Mouse (Mus musculus) neural tube, embryonic 12.5 days (tissue): ENCODE measurements around the gene Mfrp. TPM values are rescaled to one million over a fixed set of nuclear protein-coding genes. Genes with fewer than 3 reads are reported as not detected.
"Not testable (repeated sequence)": the region's sequence is repeated elsewhere in the genome, so short reads cannot be mapped to it uniquely, and the experiment has no call there.

Source experiments
- ATAC-seq: fragments of 200-750 bp; cut with Nextera tagmentation; 2 replicates; pipeline ENCODE4 v1.8.0; 2017; ENCODE audit warnings: low read depth, mild to moderate bottlenecking, moderate TSS enrichment, moderate library complexity; ENCODE audit not compliant: low FRiP score
- H3K27ac ChIP-seq: fragments of 300-500 bp; sonication (generic); 2 replicates; pipeline ENCODE4 v1.5.1; 2016
- H3K27me3 ChIP-seq: fragments of 300-500 bp; sonication (generic); replicated peaks from 2 replicates; pipeline ENCODE4 v1.6.1; 2016; ENCODE audit warnings: mild to moderate bottlenecking
- H3K36me3 ChIP-seq: fragments of 300-500 bp; sonication (generic); 2 replicates; pipeline ENCODE4 v1.6.1; 2016; ENCODE audit warnings: mild to moderate bottlenecking
- H3K4me1 ChIP-seq: fragments of 300-500 bp; sonication (generic); 2 replicates; pipeline ENCODE4 v1.6.1; 2016
- H3K4me2 ChIP-seq: fragments of 300-500 bp; sonication (generic); replicated peaks from 2 replicates; pipeline ENCODE4 v1.6.1; 2016; ENCODE audit warnings: mild to moderate bottlenecking
- H3K4me3 ChIP-seq: fragments of 300-500 bp; sonication (generic); 2 replicates; pipeline ENCODE4 v1.5.1; 2016
- H3K9ac ChIP-seq: fragments of 300-500 bp; sonication (generic); 2 replicates; pipeline ENCODE4 v1.6.1; 2016; ENCODE audit warnings: mild to moderate bottlenecking
- H3K9me3 ChIP-seq: fragments of 300-500 bp; sonication (generic); 2 replicates; pipeline ENCODE4 v1.6.1; 2016; ENCODE audit warnings: mild to moderate bottlenecking
- WGBS: fragments of 180-500 bp; shearing (Covaris S2); methylation state at CpG from one replicate; pipeline ENCODE4 v1.1.7; 2016; 5-methylcytosine and 5-hydroxymethylcytosine counted together
- polyA plus RNA-seq: library from polyadenylated mRNA; unstranded; fragments of >200 nt; fragmentation: Nextera tagmentation; extraction: Ambion mirVana; gene quantifications from 2 replicates; pipeline ENCODE4 v1.2.1, GENCODE M21; 2016

Mfrp gene
- polyA plus RNA-seq, 1 experiment from 2014 or later = 0.18 TPM

DNA sequence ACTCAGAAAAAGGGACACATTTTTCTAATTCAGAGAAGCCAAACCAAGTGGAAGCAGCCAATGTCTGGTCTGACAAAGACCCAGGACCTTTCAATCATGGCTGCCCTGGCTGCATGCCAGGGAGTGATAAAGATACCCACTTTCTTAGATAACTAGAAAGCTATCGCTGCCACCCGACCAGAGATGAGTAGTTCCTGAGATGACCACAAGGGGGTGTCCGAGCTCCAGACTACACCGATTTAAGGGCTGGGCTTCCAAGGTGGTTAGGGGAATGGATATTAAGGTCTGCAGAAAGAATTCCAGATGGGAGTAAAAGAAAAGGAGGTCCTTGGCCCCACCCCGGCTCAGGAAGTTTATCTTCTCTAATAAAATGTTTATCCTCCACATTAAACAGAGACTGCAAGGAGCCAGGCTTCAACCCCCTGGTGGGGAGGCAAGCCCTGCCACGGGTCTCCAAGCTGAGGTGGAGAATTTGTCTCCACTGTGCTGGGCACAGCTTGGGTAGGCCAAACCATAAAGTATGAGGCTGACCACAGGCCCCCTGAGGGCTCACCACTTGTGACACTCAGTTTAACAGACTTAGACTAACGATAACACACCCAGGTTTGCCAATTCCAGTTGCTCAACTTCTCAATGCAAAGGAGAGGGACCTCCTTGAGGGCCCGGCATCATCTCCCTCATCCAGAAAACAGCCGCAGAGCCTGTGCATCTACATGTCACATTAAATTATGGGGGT is 8.0 kb downstream of the Mfrp start:
- peak overlapping the region; percentile 46 for H3K4me2 ChIP-seq
- WGBS = 31% methylated on average over 9 of the region's 9 CpGs
- no peaks in the 10 kb centered on the region for H3K9me3 ChIP-seq
- H3K27ac ChIP-seq = no peak overlapping the region
- H3K4me3 ChIP-seq = no peak overlapping the region
- ATAC-seq = no peak
- peaks cover 13% of the 10 kb centered on the region for H3K36me3 ChIP-seq
- no peak overlapping the region for H3K9ac ChIP-seq
- no peaks in the 10 kb centered on the region for H3K27me3 ChIP-seq
- H3K4me1 ChIP-seq = peaks cover 46% of the 10 kb centered on the region

DNA sequence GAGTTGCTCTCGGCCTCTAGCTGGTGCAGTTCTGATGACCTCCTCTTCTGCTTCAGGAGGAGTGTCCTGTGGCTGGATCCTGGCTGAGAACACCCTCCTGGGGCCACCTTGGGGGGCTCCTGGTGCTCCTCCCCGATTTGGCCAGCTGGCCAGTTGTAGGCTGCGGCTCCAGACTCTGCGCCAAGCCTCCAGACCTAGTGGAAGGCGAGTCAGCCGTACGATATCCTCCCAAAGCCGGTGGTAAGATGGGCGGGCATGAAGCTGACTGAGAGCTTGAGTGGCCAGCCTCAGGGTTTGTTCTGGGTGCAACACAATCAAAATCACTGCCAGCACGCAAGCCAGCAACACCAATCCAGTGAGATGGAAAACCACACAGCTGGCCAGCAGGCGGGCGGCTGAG is 10.4 kb downstream of the Mfrp start:
- WGBS = 72% methylated on average over 10 of the region's 12 CpGs
- H3K4me1 ChIP-seq = peaks cover 41% of the 10 kb centered on the region
- not testable (repeated sequence) for ATAC-seq, H3K9ac ChIP-seq, H3K4me3 ChIP-seq, H3K27me3 ChIP-seq, H3K9me3 ChIP-seq, H3K27ac ChIP-seq, H3K36me3 ChIP-seq
- peak overlapping the region; percentile 61 for H3K4me2 ChIP-seq

DNA sequence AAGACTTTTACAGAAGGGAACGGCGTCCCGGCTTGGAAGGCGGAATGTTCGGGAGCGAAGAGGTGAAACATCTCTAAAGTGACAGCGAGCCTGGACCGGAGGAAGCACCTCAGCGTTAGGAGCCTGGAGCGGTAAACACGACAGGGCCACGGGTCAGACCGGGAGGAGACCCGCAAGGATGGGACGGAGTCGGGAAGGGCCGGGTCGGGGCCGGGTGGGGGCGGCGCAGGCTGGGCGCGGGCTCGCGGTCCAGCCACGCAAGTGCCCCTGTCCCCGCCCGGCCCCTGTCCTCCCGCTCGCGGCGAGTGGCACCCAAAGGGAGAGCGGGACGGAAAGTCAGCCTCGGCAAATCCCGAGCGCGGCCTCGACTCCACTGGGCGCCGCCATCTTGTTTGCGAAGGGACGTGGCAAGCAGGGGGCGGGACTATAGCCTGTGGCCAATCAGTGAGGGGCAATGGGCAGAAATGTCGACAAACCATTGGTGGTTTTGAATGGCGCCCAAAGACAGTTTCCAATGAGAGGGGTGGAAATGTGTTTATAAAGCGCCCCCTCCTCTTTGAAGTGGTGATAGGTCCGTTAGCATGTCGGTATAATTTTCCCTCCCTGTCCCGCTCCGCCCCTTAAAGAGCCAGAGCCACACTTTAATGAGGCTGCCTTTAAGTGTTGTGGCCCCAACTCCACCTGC is 11.7 kb downstream of the Mfrp start, which contains the start of the genes Gm49380 and Rnf26:
Gm49380 (minus strand) TSS at position 396 of the 685 bp plus-strand sequence.
Rnf26 (minus strand) TSS at position 413 of the 685 bp plus-strand sequence.
- peak; percentile 94 for ATAC-seq
- H3K36me3 ChIP-seq = peaks cover 5% of the 10 kb centered on the region; the same call in 1 of the 2 replicates
- under 1% methylated on average over 48 of the region's 51 CpGs for WGBS
- H3K4me3 ChIP-seq = peak within 1 kb of the TSS; percentile 92
- H3K4me2 ChIP-seq = peak within 1 kb of the TSS; percentile 61
- H3K4me1 ChIP-seq = peaks cover 28% of the 10 kb centered on the region
- no peaks in the 10 kb centered on the region for H3K9me3 ChIP-seq
- no peak within 1 kb of the TSS for H3K27ac ChIP-seq
- H3K27me3 ChIP-seq = no peaks in the 10 kb centered on the region
- H3K9ac ChIP-seq = peak within 1 kb of the TSS; percentile 86

DNA sequence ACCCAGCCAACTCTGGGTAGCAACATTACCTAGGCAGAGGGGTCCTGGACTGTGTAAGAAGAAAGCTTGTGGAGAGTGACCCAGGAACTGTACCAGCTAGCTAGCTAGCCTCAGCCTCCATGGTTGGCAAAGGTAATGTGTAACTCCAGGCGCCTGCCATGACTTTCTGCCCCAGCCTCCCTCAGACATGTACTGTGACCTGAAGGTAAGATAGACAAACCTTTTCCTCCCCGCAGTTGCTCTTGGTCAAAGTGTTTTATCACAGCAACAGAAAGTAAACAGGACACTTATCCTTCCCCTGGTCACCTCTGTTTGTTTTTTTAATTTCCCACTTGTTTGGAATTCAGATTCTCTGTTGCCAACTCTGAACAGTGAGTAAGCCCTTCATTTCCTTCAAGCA is 12.9 kb downstream of the Mfrp start:
- Histone ChIP-seq H3K9me3 (no peaks in the 10 kb centered on the region), H3K4me1 (peaks cover 17% of the 10 kb centered on the region), H3K4me2 (no peak overlapping the region), H3K27ac (no peak overlapping the region), H3K36me3 (peaks cover 5% of the 10 kb centered on the region; the same call in 1 of the 2 replicates), H3K9ac (no peak overlapping the region), H3K27me3 (no peaks in the 10 kb centered on the region), H3K4me3 (no peak overlapping the region)
- no peak for ATAC-seq
- 86% methylated on average over 2 of the region's 2 CpGs for WGBS

DNA sequence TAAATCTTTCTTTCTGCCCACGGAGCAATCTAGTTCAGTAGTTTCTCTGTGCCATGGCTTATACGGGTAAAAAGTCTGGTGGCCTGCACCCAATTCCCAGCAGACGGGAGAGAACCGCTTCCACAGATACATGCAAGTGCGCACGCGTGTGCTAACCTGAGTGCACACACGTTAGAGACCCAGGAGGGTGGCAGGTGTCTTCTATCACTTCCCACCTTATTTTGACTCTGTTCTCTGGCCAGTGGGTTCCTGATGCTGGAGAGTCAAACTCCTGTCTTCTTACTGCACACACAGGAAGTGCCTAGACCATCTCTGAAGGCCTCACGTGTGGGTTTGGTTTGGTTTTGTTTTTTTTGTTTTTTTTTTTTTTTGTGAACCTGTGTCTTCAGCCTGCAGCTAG is 14.1 kb downstream of the Mfrp start:
- 94% methylated on average over 9 of the region's 9 CpGs for WGBS
- no peak for ATAC-seq
- H3K27me3 ChIP-seq = no peaks in the 10 kb centered on the region
- no peaks in the 10 kb centered on the region for H3K9me3 ChIP-seq
- no peaks in the 10 kb centered on the region for H3K36me3 ChIP-seq
- no peak overlapping the region for H3K4me3 ChIP-seq
- no peak overlapping the region for H3K9ac ChIP-seq
- no peak overlapping the region for H3K27ac ChIP-seq
- H3K4me1 ChIP-seq = peaks cover 6% of the 10 kb centered on the region; the same call in 1 of the 2 replicates
- H3K4me2 ChIP-seq = no peak overlapping the region

DNA sequence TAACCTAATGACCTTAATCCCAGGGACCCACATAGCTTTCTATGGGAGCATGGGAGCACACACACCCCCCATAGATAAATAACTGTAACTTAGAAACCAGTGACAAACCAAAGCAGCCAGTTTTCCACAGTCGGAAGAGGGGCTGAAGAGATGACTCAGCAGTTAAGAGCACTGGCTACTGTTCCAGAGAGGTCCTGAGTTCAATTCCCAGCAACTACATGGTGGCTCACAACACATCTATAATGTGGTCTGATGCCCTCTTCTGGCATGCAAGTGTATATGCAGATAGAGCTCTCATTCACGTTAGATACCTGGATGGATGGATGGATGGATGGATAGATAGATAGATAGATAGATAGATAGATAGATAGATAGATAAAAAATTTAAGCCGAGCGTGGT is 14.7 kb downstream of the Mfrp start:
- no peak for ATAC-seq
- Histone ChIP-seq H3K27ac (no peak overlapping the region), H3K36me3 (no peaks in the 10 kb centered on the region), H3K9ac (no peak overlapping the region), H3K4me3 (no peak overlapping the region), H3K27me3 (no peaks in the 10 kb centered on the region), H3K9me3 (no peaks in the 10 kb centered on the region), H3K4me2 (no peak overlapping the region), H3K4me1 (0 out of 2 replicates have a peak, but pooled peaks cover 5% of the 10 kb centered on the region)
- WGBS = 85% methylated on average over 4 of the region's 4 CpGs

GRCm38 (mm10) chr9:44119011-44119410 is 17.5 kb downstream of the Mfrp start:
- Histone ChIP-seq H3K4me3 (no peak overlapping the region), H3K36me3 (no peaks in the 10 kb centered on the region), H3K4me1 (no peaks in the 10 kb centered on the region), H3K9ac (no peak overlapping the region), H3K4me2 (no peak overlapping the region), H3K27me3 (no peaks in the 10 kb centered on the region), H3K9me3 (no peaks in the 10 kb centered on the region), H3K27ac (no peak overlapping the region)
- no peak for ATAC-seq
- 54% methylated on average over 5 of the region's 5 CpGs for WGBS

DNA sequence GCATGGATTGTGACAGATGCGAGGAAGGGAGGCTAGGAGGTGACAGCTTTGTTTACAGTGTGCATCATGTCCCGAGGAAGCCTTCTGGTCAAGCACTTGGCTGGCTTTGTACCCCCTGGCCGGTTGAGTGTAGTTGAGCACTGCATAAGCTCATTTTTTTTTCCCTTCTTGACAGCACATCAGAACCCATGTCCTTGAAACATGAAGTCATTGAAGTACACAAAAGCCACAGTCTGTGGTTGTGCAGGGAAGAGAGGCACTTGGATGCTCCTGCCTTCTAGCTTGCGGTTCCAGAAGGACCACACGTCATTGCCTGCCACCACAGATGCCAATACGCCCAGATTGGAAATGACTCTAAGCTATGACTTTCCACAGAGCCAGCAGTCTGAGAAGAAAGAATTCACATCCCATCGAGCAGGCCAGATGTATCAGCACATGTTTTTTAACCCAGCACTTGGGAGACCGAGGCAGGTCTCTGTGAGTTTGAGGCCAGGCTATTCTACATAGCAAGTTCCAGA is 18.5 kb downstream of the Mfrp start:
- no peak overlapping the region for H3K27ac ChIP-seq
- H3K4me1 ChIP-seq = no peaks in the 10 kb centered on the region
- no peaks in the 10 kb centered on the region for H3K27me3 ChIP-seq
- no peak overlapping the region for H3K4me3 ChIP-seq
- WGBS = 81% methylated on average over 8 of the region's 8 CpGs
- no peak overlapping the region for H3K9ac ChIP-seq
- H3K36me3 ChIP-seq = no peaks in the 10 kb centered on the region
- no peak for ATAC-seq
- no peak overlapping the region for H3K4me2 ChIP-seq
- no peaks in the 10 kb centered on the region for H3K9me3 ChIP-seq

DNA sequence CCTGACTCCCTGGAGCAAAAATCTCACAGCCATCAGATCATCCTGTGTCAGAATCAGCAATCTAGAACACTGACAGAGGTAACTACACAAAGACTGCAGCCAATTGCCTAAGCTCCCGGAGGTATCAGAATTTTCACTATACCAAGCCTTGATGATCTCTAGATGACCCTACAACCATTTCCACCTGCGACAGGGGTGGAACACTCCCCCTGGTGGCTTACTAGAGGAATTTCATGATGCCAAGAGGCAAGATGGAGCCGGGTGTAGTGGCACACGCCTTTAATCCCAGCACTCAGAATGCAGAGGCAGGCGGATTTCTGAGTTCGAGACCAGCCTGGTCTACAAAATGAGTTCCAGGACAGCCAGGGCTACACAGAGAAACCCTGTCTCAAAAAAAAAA is 22.8 kb downstream of the Mfrp start:
- Histone ChIP-seq H3K27ac (no peak overlapping the region), H3K9me3 (no peaks in the 10 kb centered on the region), H3K9ac (no peak overlapping the region), H3K4me2 (no peak overlapping the region), H3K4me3 (no peak overlapping the region), H3K36me3 (no peaks in the 10 kb centered on the region), H3K27me3 (no peaks in the 10 kb centered on the region), H3K4me1 (peaks cover 5% of the 10 kb centered on the region; the same call in 1 of the 2 replicates)
- WGBS = 76% methylated on average over 6 of the region's 6 CpGs
- ATAC-seq = no peak

- H3K9me3 ChIP-seq = no peaks in the 10 kb centered on the region
- H3K4me1 ChIP-seq = peaks cover 11% of the 10 kb centered on the region
- no peak overlapping the region for H3K4me3 ChIP-seq
- WGBS = 54% methylated on average over 5 of the region's 5 CpGs
- H3K9ac ChIP-seq = no peak overlapping the region
- ATAC-seq = no peak
- H3K4me2 ChIP-seq = no peak overlapping the region
- no peaks in the 10 kb centered on the region for H3K36me3 ChIP-seq
- H3K27me3 ChIP-seq = no peaks in the 10 kb centered on the region
- H3K27ac ChIP-seq = no peak overlapping the region
Observed at GRCm38 (mm10) chr9:44125026-44125425, 23.5 kb downstream of the Mfrp start.

- H3K4me3 ChIP-seq = no peak overlapping the region
- peaks cover 2% of the 10 kb centered on the region; the same call in 1 of the 2 replicates for H3K27me3 ChIP-seq
- H3K36me3 ChIP-seq = no peaks in the 10 kb centered on the region
- 37% methylated on average over 18 of the region's 18 CpGs for WGBS
- no peak overlapping the region for H3K9ac ChIP-seq
- no peak overlapping the region for H3K27ac ChIP-seq
- ATAC-seq = no peak
- no peaks in the 10 kb centered on the region for H3K9me3 ChIP-seq
- peak overlapping the region; percentile 27; the same call in 1 of the 2 replicates for H3K4me2 ChIP-seq
- H3K4me1 ChIP-seq = peaks cover 19% of the 10 kb centered on the region
Observed at GRCm38 (mm10) chr9:44125546-44126428, 24.3 kb downstream of the Mfrp start.

- H3K9ac ChIP-seq = no peak overlapping the region
- no peak overlapping the region for H3K4me2 ChIP-seq
- peaks cover 26% of the 10 kb centered on the region for H3K4me1 ChIP-seq
- H3K36me3 ChIP-seq = no peaks in the 10 kb centered on the region
- ATAC-seq = no peak
- no peak overlapping the region for H3K27ac ChIP-seq
- H3K4me3 ChIP-seq = no peak overlapping the region
- peaks cover 12% of the 10 kb centered on the region for H3K27me3 ChIP-seq
- H3K9me3 ChIP-seq = no peaks in the 10 kb centered on the region
- 84% methylated on average over 3 of the region's 3 CpGs for WGBS
Observed at GRCm38 (mm10) chr9:44126746-44127145, 25.2 kb downstream of the Mfrp start.
